Mouse (Mus musculus) CH12.LX (cell line): ENCODE results near the gene Ikzf4. TPM values are rescaled to one million over a fixed set of nuclear protein-coding genes. Genes with fewer than 3 reads are reported as not detected.

Experiments
- DNase-seq: peaks from one replicate; pipeline ENCODE4 v3.0.0-alpha.2; 2013; ENCODE audit errors: extremely low read depth
- H3K27ac ChIP-seq: 2 replicates; pipeline ENCODE4 v1.5.1; 2012; ENCODE audit warnings: low read depth, mild to moderate bottlenecking, control low read depth, moderate library complexity; ENCODE audit not compliant: insufficient read depth
- H3K27me3 ChIP-seq: replicated peaks from 2 replicates; pipeline ENCODE3; 2012; ENCODE audit warnings: inconsistent platforms
- H3K36me3 ChIP-seq, 2 experiments: replicated peaks in 1 of 2; 2 replicates each; pipeline versions ENCODE3 to v1.6.1; 2012; ENCODE audit warnings: inconsistent platforms in 1 of 2, low read length in 1 of 2, mild to moderate bottlenecking in 1 of 2, mixed read lengths in 1 of 2, moderate library complexity in 1 of 2; ENCODE audit not compliant: control insufficient read depth in 1 of 2, insufficient read depth in 1 of 2
- H3K4me1 ChIP-seq, 2 experiments: 2 replicates each; pipeline ENCODE4 v1.6.1; 2012; ENCODE audit warnings: inconsistent platforms in 1 of 2, moderate library complexity in 1 of 2; ENCODE audit not compliant: insufficient read depth in 2 of 2, control insufficient read depth in 1 of 2
- H3K4me2 ChIP-seq: 2 replicates; pipeline ENCODE4 v1.6.1; 2012; ENCODE audit warnings: low read depth, mild to moderate bottlenecking, control low read depth; ENCODE audit not compliant: poor library complexity, insufficient read depth, severe bottlenecking
- H3K4me3 ChIP-seq, 3 experiments: fragments of 150-350 bp in 1 of 3; sonication (generic) in 1 of 3; replicated peaks in 1 of 3; 2 replicates each; pipeline versions ENCODE3 to v1.5.1; 2011 to 2012; ENCODE audit warnings: low read depth in 2 of 3, low read length in 2 of 3, mild to moderate bottlenecking in 2 of 3, moderate library complexity in 2 of 3, control low read depth in 1 of 3, improper control_type of control experiment in 1 of 3, inconsistent platforms in 1 of 3, mixed read lengths in 1 of 3; ENCODE audit not compliant: poor library complexity in 1 of 3
- H3K79me2 ChIP-seq: replicated peaks from 2 replicates; pipeline ENCODE4 v1.6.1; 2012; ENCODE audit warnings: mild to moderate bottlenecking, moderate library complexity; ENCODE audit not compliant: control insufficient read depth, poor library complexity, insufficient read depth, severe bottlenecking; ENCODE audit errors: extremely low read depth
- H3K9ac ChIP-seq: 2 replicates; pipeline ENCODE4 v1.6.1; 2012; ENCODE audit warnings: low read depth, mild to moderate bottlenecking, control low read depth, moderate library complexity; ENCODE audit not compliant: insufficient read depth
- H3K9me3 ChIP-seq: replicated peaks from 2 replicates; pipeline ENCODE3; 2012; ENCODE audit warnings: low read length, inconsistent platforms, mixed read lengths
- CHD1 ChIP-seq: IDR thresholded peaks from 2 replicates; pipeline ENCODE4 v1.6.1; 2012; ENCODE audit warnings: low read depth, low read length, improper control_type of control experiment, inconsistent platforms
- CHD2 ChIP-seq: IDR thresholded peaks from 2 replicates; pipeline ENCODE4 v1.6.1; 2011; ENCODE audit warnings: low read length, improper control_type of control experiment
- CTCF ChIP-seq, 2 experiments: IDR thresholded peaks in 1 of 2; conservative IDR thresholded peaks in 1 of 2; 2 replicates each; pipeline ENCODE4 v1.5.1; 2011 to 2012; ENCODE audit warnings: low read depth in 2 of 2, low read length in 2 of 2, improper control_type of control experiment in 1 of 2, inconsistent platforms in 1 of 2, mild to moderate bottlenecking in 1 of 2, moderate library complexity in 1 of 2
- IRF4 ChIP-seq: IDR thresholded peaks from 2 replicates; pipeline ENCODE4 v1.6.1; 2014; ENCODE audit warnings: low read depth, mild to moderate bottlenecking, inconsistent platforms, low read length, improper control_type of control experiment
- JUN ChIP-seq: IDR thresholded peaks from 2 replicates; pipeline ENCODE4 v1.6.1; 2011; ENCODE audit warnings: low read depth, mild to moderate bottlenecking, low read length, improper control_type of control experiment, moderate library complexity; ENCODE audit not compliant: insufficient read depth
- JUND ChIP-seq: conservative IDR thresholded peaks from 2 replicates; pipeline ENCODE4 v1.6.1; 2011; ENCODE audit warnings: low read depth, low read length, improper control_type of control experiment
- MAFK ChIP-seq: IDR thresholded peaks from 2 replicates; pipeline ENCODE4 v1.6.1; 2011; ENCODE audit warnings: low read length, improper control_type of control experiment; ENCODE audit not compliant: insufficient replicate concordance
- MXI1 ChIP-seq: IDR thresholded peaks from 2 replicates; pipeline ENCODE4 v1.6.1; 2011; ENCODE audit warnings: mild to moderate bottlenecking, low read depth, low read length, improper control_type of control experiment
- NELFE ChIP-seq: IDR thresholded peaks from 2 replicates; pipeline ENCODE4 v1.6.1; 2011; ENCODE audit warnings: low read depth, low read length, improper control_type of control experiment
- NRF1 ChIP-seq: IDR thresholded peaks from 2 replicates; pipeline ENCODE4 v1.6.1; 2014; ENCODE audit warnings: low read depth, mild to moderate bottlenecking, inconsistent platforms, low read length, improper control_type of control experiment, moderate library complexity
- PAX5 ChIP-seq: IDR thresholded peaks from 2 replicates; pipeline ENCODE4 v1.6.1; 2012; ENCODE audit warnings: low read length, inconsistent platforms, mixed read lengths
- POLR2A ChIP-seq: IDR thresholded peaks from 2 replicates; pipeline ENCODE4 v1.6.1; 2011; ENCODE audit warnings: low read depth, mild to moderate bottlenecking, improper control_type of control experiment, low read length
- POLR2AphosphoS2 ChIP-seq: IDR thresholded peaks from 2 replicates; pipeline ENCODE4 v1.6.1; 2011; ENCODE audit warnings: low read depth, low read length, improper control_type of control experiment
- RAD21 ChIP-seq: IDR thresholded peaks from 2 replicates; pipeline ENCODE4 v1.6.1; 2011; ENCODE audit warnings: low read depth, mild to moderate bottlenecking, low read length, improper control_type of control experiment, moderate library complexity
- SIN3A ChIP-seq: IDR thresholded peaks from 2 replicates; pipeline ENCODE4 v1.6.1; 2012; ENCODE audit warnings: low read length, improper control_type of control experiment, inconsistent platforms
- SMC3 ChIP-seq: IDR thresholded peaks from 2 replicates; pipeline ENCODE4 v1.6.1; 2011; ENCODE audit warnings: low read depth, low read length, improper control_type of control experiment
- TCF12 ChIP-seq: IDR thresholded peaks from 2 replicates; pipeline ENCODE4 v1.6.1; 2014; ENCODE audit warnings: low read depth, mild to moderate bottlenecking, inconsistent platforms, low read length, improper control_type of control experiment
- UBTF ChIP-seq: IDR thresholded peaks from 2 replicates; pipeline ENCODE4 v1.6.1; 2012; ENCODE audit warnings: low read depth, mild to moderate bottlenecking, inconsistent platforms, low read length, improper control_type of control experiment, moderate library complexity
- USF1 ChIP-seq: IDR thresholded peaks from 2 replicates; pipeline ENCODE4 v1.6.1; 2014; ENCODE audit warnings: low read depth, mild to moderate bottlenecking, inconsistent platforms, low read length, improper control_type of control experiment
- USF2 ChIP-seq: conservative IDR thresholded peaks from 2 replicates; pipeline ENCODE4 v1.6.1; 2011; ENCODE audit warnings: low read depth, low read length, improper control_type of control experiment
- ZMIZ1 ChIP-seq: IDR thresholded peaks from 2 replicates; pipeline ENCODE4 v1.6.1; 2012; ENCODE audit warnings: low read depth, mild to moderate bottlenecking, inconsistent platforms, low read length, improper control_type of control experiment
- dilution Hi-C: fragments of 300-500 bp; cut with MboI; formaldehyde crosslinking; loops from 2 replicates; pipeline ENCODE4 v1.14.3; 2020; ENCODE audit warnings: low sequenced_read_pairs; ENCODE audit not compliant: extremely low pct_unique_long_range_greater_than_20kb, extremely low pct_ligation_motif_present
- in situ Hi-C: fragments of 300-500 bp; cut with MboI; formaldehyde crosslinking; loops from 3 replicates; pipeline ENCODE4 v1.14.3; 2019; ENCODE audit warnings: low sequenced_read_pairs, low pct_ligation_motif_present, low pct_unique_long_range_greater_than_20kb, mixed read lengths
- polyA plus RNA-seq: library from polyadenylated mRNA; unstranded; fragments of >175 nt; gene quantifications from 2 replicates; pipeline ENCODE4 v1.2.1, GENCODE M21; 2012; ENCODE audit warnings: low read depth; ENCODE audit not compliant: insufficient read length
- total RNA-seq, 2 experiments: library from RNA; depleted of rRNA; stranded (reverse); fragments of 300-350 nt in 1 of 2; fragments of >200 nt in 1 of 2; gene quantifications; 2 replicates each; pipeline ENCODE4 v1.2.3; 2012 to 2014

The Ikzf4 gene
- total and polyA plus RNA-seq, 3 experiments, result 0.08 to 1.5 (median 0.09) TPM

DNA sequence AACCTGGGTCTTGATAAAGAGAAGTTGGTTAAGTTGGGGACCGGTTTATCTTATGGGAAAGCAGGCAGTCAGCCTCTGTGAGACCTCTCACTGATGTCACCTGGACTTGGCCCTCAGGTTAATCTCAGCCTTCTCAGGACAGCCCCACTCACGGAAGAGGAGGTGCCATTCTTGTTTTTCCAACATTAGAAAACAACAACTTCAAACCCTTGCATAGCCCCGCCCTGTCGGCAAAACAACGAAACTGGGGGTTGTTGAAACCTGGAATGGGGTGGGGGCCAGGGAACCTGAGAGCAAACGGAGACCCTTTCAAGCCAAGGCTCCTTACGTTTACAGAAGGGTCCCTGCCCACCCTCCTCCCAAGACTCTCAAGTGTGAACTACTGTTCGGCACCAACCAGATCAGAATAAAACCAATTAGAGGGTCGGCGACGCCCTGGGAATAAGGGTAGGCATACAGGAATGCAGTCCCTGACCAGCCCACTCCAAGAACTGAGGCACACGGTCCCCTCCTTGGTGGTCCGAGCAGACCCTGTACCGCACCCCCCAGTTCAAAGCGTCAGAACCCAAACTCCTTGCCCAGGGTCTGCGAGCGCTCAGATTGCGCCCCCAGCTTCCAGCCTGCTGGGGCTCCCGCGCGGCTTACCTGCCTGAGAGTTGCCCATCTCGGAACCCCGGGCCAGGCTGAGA is 56.9 kb downstream of the Ikzf4 start:
- no peak for DNase-seq
- Histone ChIP-seq H3K27ac (no peak overlapping the region), H3K9me3 (no peaks in the 10 kb centered on the region), H3K27me3 (peaks cover 72% of the 10 kb centered on the region), H3K4me2 (peak overlapping the region; percentile 95), H3K4me3 (peak overlapping the region in 2 of 3 experiments; percentile 63 to 80), H3K9ac (no peak overlapping the region; the same call in 1 of the 2 replicates), H3K4me1 (peaks cover 0 to 26% of the 10 kb centered on the region in 2 experiments; a peak in 2 of 4 replicates), H3K36me3 (no peaks in the 10 kb centered on the region), H3K79me2 (no peaks in the 10 kb centered on the region)
- TF ChIP-seq IRF4, result no peak
- TF ChIP-seq MAFK, result no peak
- no peak for TF ChIP-seq SMC3
- TF ChIP-seq POLR2AphosphoS2, result no peak
- no peak for TF ChIP-seq TCF12
- TF ChIP-seq JUND, result no peak
- no peak for TF ChIP-seq USF2
- TF ChIP-seq ZMIZ1, result no peak
- no peak for TF ChIP-seq NELFE
- dilution Hi-C loops, result no loop called here
- in situ Hi-C loops, result no loop called here

DNA sequence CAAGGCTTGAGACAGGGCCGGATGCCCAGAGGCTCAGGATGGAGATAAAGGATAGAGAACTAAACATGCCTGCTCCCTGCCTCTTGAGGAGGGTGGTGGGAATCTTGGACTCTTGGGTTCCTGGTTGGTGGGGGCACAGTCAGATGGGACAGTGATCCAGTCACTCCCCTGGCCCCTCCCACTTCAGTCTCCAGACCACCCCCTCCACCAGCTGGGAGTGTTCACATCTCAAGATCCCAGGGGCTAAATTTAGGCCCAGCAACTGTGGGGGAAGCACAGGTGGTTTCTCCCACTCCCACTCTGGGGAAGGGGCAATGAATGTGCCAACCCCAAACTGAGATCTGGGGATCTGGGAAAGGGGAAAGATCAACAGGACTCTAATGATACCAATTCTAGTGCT is 57.7 kb downstream of the Ikzf4 start:
- dilution Hi-C loops, result no loop called here
- no peak for TF ChIP-seq CHD1
- no peak for TF ChIP-seq PAX5
- TF ChIP-seq MXI1, result no peak
- TF ChIP-seq CTCF (conservative IDR thresholded peaks at IDR 0.05 in 1 of 2, IDR thresholded peaks at IDR 0.05 in 1 of 2; ENCODE audit: low read depth in 2 of 2, low read length in 2 of 2), result no peak
- TF ChIP-seq JUN, result no peak
- no peak for TF ChIP-seq UBTF
- TF ChIP-seq ZMIZ1, result no peak
- no peak for TF ChIP-seq USF1
- TF ChIP-seq MAFK, result no peak
- TF ChIP-seq NRF1, result no peak
- no peak for TF ChIP-seq SIN3A
- no peak for TF ChIP-seq RAD21
- TF ChIP-seq POLR2A, result no peak
- TF ChIP-seq CHD2, result no peak
- no peak for DNase-seq
- peaks cover 73% of the 10 kb centered on the region for H3K27me3 ChIP-seq
- no peak overlapping the region for H3K4me2 ChIP-seq
- H3K36me3 ChIP-seq, result no peaks in the 10 kb centered on the region
- H3K9me3 ChIP-seq, result no peaks in the 10 kb centered on the region
- H3K27ac ChIP-seq, result no peak overlapping the region
- peaks cover 0 to 26% of the 10 kb centered on the region in 2 experiments; a peak in 2 of 4 replicates for H3K4me1 ChIP-seq
- no peak overlapping the region for H3K9ac ChIP-seq
- no peaks in the 10 kb centered on the region for H3K79me2 ChIP-seq
- H3K4me3 ChIP-seq, result no peak overlapping the region
- in situ Hi-C loops, result no loop called here
